Mouse (Mus musculus): ENCODE measurements around the gene Ppm1m.
"Not testable (repeated sequence)": the region's sequence is repeated elsewhere in the genome, so short reads cannot be mapped to it uniquely, and the experiment has no call there.

The Ppm1m gene

GRCm38 (mm10) chr9:106193930-106194807 lies 5.4 kb downstream of the Ppm1m start:
- no peak for DNase-seq (ENCODE audit: low spot score in 2 of 2)

GRCm38 (mm10) chr9:106192998-106193397 lies 6.5 kb downstream of the Ppm1m start:
- no peak for DNase-seq (ENCODE audit: low spot score in 2 of 2)

GRCm38 (mm10) chr9:106192024-106192423 lies 7.5 kb downstream of the Ppm1m start:
- no peak for DNase-seq (ENCODE audit: low spot score in 2 of 2)

GRCm38 (mm10) chr9:106191355-106191754 lies 8.2 kb downstream of the Ppm1m start:
- DNase-seq (ENCODE audit: low spot score in 2 of 2): no peak

GRCm38 (mm10) chr9:106183996-106184395 lies 15.6 kb downstream of the Ppm1m start:
- no peak for DNase-seq (ENCODE audit: low spot score in 2 of 2)

- no peak for DNase-seq (ENCODE audit: low spot score in 2 of 2)
These were observed 17.4 kb downstream of the Ppm1m start for GRCm38 (mm10) chr9:106182146-106182545.

- no peak for DNase-seq (ENCODE audit: low spot score in 2 of 2)
These were observed 19.6 kb downstream of the Ppm1m start for GRCm38 (mm10) chr9:106179964-106180363.

DNA sequence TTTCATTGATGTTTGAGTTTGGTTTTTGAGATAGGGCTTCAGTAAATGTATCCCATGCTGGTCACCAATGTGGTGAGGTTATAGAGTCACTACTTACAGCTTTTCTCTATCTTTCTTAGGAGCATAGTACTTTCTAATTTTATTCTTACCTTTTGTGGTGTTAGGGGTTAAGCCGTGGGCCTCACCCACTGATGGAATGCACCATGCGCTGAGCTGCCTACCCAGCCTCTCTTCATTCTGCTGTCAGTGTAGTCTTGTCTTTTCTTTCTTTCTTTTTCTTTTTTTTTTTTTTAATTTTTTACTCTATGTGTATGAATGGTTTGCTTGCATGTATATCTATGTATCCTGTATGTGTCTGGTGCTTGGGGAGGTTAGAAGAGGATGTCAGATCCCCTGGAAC lies 20.1 kb downstream of the Ppm1m start:
- no peak for DNase-seq (ENCODE audit: low spot score in 2 of 2)

- DNase-seq (ENCODE audit: low spot score in 2 of 2): no peak
These were observed 21.7 kb downstream of the Ppm1m start for GRCm38 (mm10) chr9:106177799-106178198.

- no peak for DNase-seq (ENCODE audit: low spot score in 2 of 2)
These were observed 22.8 kb downstream of the Ppm1m start for GRCm38 (mm10) chr9:106176769-106177168.

DNA sequence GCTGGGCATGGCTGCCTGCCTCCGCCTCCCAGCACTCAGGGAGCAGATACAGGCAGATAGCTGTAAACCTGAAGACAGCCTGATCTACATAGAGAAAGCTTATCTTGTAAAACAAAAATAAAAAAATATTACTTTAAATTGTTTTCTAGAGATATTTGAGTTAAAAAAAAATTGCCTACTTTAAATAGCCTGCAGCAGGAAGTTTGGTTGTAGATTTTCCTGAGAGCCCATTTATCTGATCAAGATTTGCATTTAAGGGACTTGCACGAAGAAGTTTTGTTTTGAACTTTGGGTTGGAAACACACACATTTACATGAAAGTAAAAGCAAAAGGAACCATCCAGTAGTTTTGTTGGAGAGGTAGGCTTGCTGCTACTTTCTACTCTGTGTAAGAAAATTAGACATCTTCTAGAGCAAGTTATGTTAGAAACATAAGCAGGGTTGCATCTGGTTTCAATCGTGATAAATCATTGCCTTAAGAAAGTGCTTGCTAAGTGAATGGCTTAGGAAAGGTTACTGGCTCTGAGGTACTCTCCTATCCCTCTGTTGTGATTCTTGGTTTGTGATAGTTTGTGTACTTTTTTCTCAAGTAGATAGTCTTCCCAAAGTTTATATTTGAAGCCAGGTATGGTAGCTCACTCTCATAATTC lies 23.9 kb downstream of the Ppm1m start:
- DNase-seq (ENCODE audit: low spot score in 2 of 2): no peak

GRCm38 (mm10) chr9:106173363-106173762 lies 26.2 kb downstream of the Ppm1m start:
- DNase-seq (ENCODE audit: low spot score in 2 of 2): no peak

DNA sequence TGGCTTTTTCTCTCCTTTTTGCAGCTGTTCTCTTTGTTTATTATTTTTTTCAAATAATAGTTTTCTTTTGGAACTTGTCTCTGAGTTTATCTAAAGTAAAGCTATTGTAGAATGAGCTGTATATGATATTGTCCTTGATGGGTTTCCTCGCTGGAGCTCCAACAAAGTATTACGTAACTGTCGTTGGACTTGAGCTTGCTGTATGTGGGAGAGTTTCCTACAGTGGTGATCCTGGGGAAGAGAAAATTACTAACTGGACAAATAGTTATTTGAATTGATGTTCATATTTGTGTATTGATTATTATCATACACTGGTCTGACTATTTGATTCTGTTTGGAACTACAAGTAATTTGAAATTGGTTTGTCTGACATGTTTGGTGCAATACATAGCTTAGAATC lies 27.0 kb downstream of the Ppm1m start:
- no peak for DNase-seq (ENCODE audit: low spot score in 2 of 2)

GRCm38 (mm10) chr9:106171346-106172158 lies 28.0 kb downstream of the Ppm1m start:
- peak; percentile 56 to 64 for DNase-seq (ENCODE audit: low spot score in 2 of 2)

DNA sequence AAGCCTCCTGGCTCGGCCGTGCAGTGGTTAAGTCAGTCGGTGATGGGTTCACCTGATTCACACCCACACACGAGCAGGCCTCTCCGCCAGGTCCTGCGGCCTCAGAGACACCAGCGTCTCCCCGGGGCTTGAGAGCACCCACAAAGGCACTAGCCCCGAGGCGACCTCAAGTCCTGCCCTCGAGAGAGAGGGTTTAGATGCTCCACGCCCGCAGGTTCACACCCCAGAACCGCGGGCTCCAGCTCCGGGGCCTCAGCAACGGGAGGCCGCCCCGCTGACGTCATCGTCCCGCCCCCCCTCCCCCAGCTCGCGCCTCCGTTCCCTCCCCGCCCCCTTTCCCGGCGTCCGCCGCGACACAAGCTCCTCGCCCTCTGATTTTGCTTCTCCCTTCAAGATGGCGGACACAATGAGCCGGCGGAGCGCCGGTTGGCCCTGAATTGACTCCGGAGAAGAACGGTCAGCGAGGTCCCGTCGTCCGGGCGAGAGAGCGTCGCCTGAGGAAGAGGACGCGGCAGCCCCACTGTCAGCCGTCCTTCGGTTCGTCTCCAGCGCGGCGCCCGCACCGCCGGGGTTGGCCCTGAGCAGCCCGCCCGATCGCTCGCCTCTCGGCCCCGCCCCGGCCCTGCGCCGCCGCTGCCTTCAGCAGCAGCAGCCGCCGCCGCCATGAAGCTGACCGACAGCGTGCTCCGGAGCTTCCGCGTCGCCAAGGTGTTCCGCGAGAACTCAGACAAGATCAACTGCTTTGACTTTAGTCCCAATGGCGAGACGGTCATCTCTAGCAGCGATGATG lies 28.8 kb downstream of the Ppm1m start, which contains the start of gene Wdr82:
Gene Wdr82 (plus strand): TSS at position 373 of the 790 bp plus-strand sequence.
- DNase-seq (ENCODE audit: low spot score in 2 of 2): peak; percentile 87 to 89

- DNase-seq (ENCODE audit: low spot score in 2 of 2): no peak
These were observed 29.6 kb downstream of the Ppm1m start for GRCm38 (mm10) chr9:106169917-106170316.

DNA sequence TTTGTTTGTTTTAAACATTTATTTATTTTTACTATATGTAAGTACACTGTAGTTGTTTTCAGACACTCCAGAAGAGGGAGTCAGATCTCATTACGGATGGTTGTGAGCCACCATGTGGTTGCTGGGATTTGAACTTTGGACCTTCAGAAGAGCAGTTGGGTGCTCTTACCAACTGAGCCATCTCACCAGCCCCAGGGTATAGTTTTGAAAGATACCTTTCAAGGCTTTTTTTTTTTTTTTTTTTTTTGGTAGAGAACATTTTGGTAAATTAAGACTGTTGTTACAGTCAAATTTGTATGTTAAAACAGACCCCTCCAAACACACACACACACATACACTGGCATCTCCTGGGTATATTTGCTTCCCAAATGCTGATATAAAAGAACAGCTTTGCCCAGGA lies 30.5 kb downstream of the Ppm1m start:
- DNase-seq (ENCODE audit: low spot score in 2 of 2): not testable (repeated sequence)

GRCm38 (mm10) chr9:106167703-106168102 lies 31.8 kb downstream of the Ppm1m start:
- no peak for DNase-seq (ENCODE audit: low spot score in 2 of 2)

- no peak for DNase-seq (ENCODE audit: low spot score in 2 of 2)
These were observed 32.3 kb downstream of the Ppm1m start for GRCm38 (mm10) chr9:106167241-106167640.

- no peak for DNase-seq (ENCODE audit: low spot score in 2 of 2)
These were observed 32.8 kb downstream of the Ppm1m start for GRCm38 (mm10) chr9:106166709-106167108.

DNA sequence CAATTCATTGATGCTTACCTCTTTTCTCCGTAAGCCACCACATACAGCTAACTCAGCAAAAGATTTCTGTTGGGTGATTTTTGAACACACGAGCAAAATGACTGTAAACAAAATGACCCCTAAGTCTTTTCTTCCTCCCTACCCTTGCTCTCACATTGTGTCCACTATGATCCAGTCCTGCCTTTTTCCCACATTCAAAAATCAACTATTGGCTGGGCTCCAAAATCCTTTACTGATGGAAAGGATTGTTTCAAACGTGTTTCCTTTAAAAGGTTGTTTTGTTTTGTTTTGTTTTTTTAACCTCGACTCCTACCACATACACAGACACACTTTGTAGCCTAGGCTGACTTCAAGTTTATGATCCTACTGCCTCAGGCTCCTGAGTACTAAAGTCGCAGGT lies 39.1 kb downstream of the Ppm1m start:
- DNase-seq (ENCODE audit: low spot score in 2 of 2): no peak
